Comparison of ENCODE assay signal across 10 mouse cellular contexts in the genomic region with DNA sequence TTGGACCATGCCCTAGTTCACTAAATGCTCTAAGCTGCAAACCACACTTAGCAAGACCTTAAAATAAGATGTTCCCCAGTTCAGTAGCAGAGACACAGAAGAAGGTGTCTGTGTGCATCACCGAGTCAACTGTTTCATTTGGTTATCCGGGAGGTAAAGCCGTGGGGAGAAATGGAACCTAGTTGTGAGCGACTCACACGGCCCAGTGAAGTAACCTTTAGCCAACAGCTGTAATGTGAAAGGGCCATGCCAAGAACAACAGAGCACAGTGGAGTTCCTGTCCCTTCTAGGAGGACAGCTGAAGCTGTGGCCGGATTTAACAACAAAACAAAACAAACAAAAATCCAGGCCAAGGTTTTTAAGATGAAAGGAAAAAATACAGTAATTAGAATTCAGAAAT. TPM values are rescaled to one million over a fixed set of nuclear protein-coding genes. Genes with fewer than 3 reads are reported as not detected.
DNase-seq lines count a peak whose midpoint lies in the region; ATAC-seq lines count a peak whose summit lies in the region.
"Had no signal": no experiment of that assay in that cellular context is flagged by ENCODE, and none has a peak within 500 bp of the region (broad histone marks: within the 10 kb centered on the region; RNA-seq: fewer than 3 reads in every experiment).

No protein-coding gene starts in this region.

- H3K4me1 ChIP-seq in forebrain, embryonic 12.5 days: peaks cover 12% of the 10 kb centered on the region
- H3K4me1 ChIP-seq in forebrain, embryonic 10.5 days: peaks cover 24% of the 10 kb centered on the region
- peaks cover 7% of the 10 kb centered on the region for H3K4me1 ChIP-seq in lung, embryonic 16.5 days (replicated peaks; ENCODE audit: control insufficient read depth, insufficient read depth, low read length)

- no peaks in the 10 kb centered on the region for H3K36me3 ChIP-seq in forebrain, embryonic 12.5 days (replicated peaks)
- H3K36me3 ChIP-seq in forebrain, embryonic 10.5 days (replicated peaks): no peaks in the 10 kb centered on the region
- no peaks in the 10 kb centered on the region for H3K36me3 ChIP-seq in lung, embryonic 16.5 days (ENCODE audit: control insufficient read depth, insufficient read depth, low read length)

- ATAC-seq in forebrain, embryonic 12.5 days (ENCODE audit: low FRiP score): no peak
- ATAC-seq in lung, embryonic 16.5 days (ENCODE audit: low read depth): no peak

- H3K4me2 ChIP-seq in forebrain, embryonic 12.5 days: peak overlapping the region; percentile 15; the same call in 1 of the 2 replicates
- peak overlapping the region; percentile 44 for H3K4me2 ChIP-seq in lung, embryonic 16.5 days (ENCODE audit: low read depth, low read length)

- no peaks in the 10 kb centered on the region for H3K9me3 ChIP-seq in forebrain, embryonic 12.5 days
- no peaks in the 10 kb centered on the region for H3K9me3 ChIP-seq in forebrain, embryonic 10.5 days
- H3K9me3 ChIP-seq in lung, embryonic 16.5 days (ENCODE audit: control insufficient read depth, low read length): no peaks in the 10 kb centered on the region
- H3K9me3 ChIP-seq: megakaryocyte, embryonic 14.5 days had no signal

- WGBS in forebrain, embryonic 12.5 days: 67% methylated on average over 6 of the region's 6 CpGs
- WGBS in forebrain, embryonic 10.5 days: 73% methylated on average over 6 of the region's 6 CpGs
- WGBS in lung, embryonic 16.5 days: 36% methylated on average over 6 of the region's 6 CpGs

- H3K9ac ChIP-seq in forebrain, embryonic 12.5 days: no peak overlapping the region
- peak overlapping the region; percentile 5; the same call in 1 of the 2 replicates for H3K9ac ChIP-seq in lung, embryonic 16.5 days (ENCODE audit: low read length)

- no peak overlapping the region for H3K4me3 ChIP-seq in forebrain, embryonic 12.5 days (replicated peaks)
- no peak overlapping the region for H3K4me3 ChIP-seq in forebrain, embryonic 10.5 days
- peak overlapping the region; percentile 22 for H3K4me3 ChIP-seq in lung, embryonic 16.5 days (ENCODE audit: low read length)
- H3K4me3 ChIP-seq: megakaryocyte, embryonic 14.5 days had no signal

- no peak for DNase-seq in forebrain, embryonic 10.5 days (ENCODE audit: extremely low spot score, low spot score)
- peak; percentile 34 for DNase-seq in adrenal gland, postnatal 25 days
- DNase-seq in heart, postnatal 4 days: peak; percentile 50
- no peak for DNase-seq in natural killer cell, adult 2 months (ENCODE audit: low spot score in 2 of 2)
- no peak for DNase-seq in cerebellum, adult 9-10 months
- DNase-seq in testis, postnatal 14 days (ENCODE audit: low spot score): no peak
- DNase-seq: thymus, adult 18-20 months had no signal

- H3K27me3 ChIP-seq in forebrain, embryonic 12.5 days: no peaks in the 10 kb centered on the region
- no peaks in the 10 kb centered on the region for H3K27me3 ChIP-seq in forebrain, embryonic 10.5 days (ENCODE audit: poor library complexity, severe bottlenecking)
- H3K27me3 ChIP-seq in lung, embryonic 16.5 days (ENCODE audit: control insufficient read depth, insufficient read depth, low read depth, low read length): no peaks in the 10 kb centered on the region

- H3K27ac ChIP-seq in forebrain, embryonic 12.5 days: no peak overlapping the region
- H3K27ac ChIP-seq in forebrain, embryonic 10.5 days: no peak overlapping the region
- no peak overlapping the region for H3K27ac ChIP-seq in lung, embryonic 16.5 days (ENCODE audit: low read length)

RNA-seq across cellular contexts. Expression of gene 4930455H04Rik, which starts 1.3 kb away (rescaled TPM):
- not detected in 2 replicates for polyA plus RNA-seq in forebrain, embryonic 12.5 days (2016; fragmentation: Nextera tagmentation; extraction: Ambion mirVana)
- not detected in 2 replicates for polyA plus RNA-seq in forebrain, embryonic 10.5 days (2016; fragmentation: Nextera tagmentation; extraction: Ambion mirVana)
- total RNA-seq in adrenal gland, postnatal 25 days (2021): not detected in 2 replicates
- total RNA-seq in heart, postnatal 4 days (2021): under 1 TPM in 1 of 2 experiments, not detected in 1; 0.32 TPM
- not detected in 2 replicates for polyA plus RNA-seq in lung, embryonic 16.5 days (2015; fragmentation: Nextera tagmentation; extraction: Ambion mirVana)

RNA-seq across cellular contexts. Expression of gene Palmd, which starts 2.0 kb away (rescaled TPM):
- polyA plus RNA-seq in forebrain, embryonic 12.5 days (2016; fragmentation: Nextera tagmentation; extraction: Ambion mirVana): 7.0 and 7.4 TPM in 2 replicates
- polyA plus RNA-seq in forebrain, embryonic 10.5 days (2016; fragmentation: Nextera tagmentation; extraction: Ambion mirVana): 1.0 and 1.7 TPM in 2 replicates
- total RNA-seq in adrenal gland, postnatal 25 days (2021): 56.5 and 66.8 TPM in 2 replicates
- 10 to 100 TPM; 61.6 to 66.2 TPM for total RNA-seq in heart, postnatal 4 days (2021)
- 9.8 and 11.7 TPM in 2 replicates for polyA plus RNA-seq in lung, embryonic 16.5 days (2015; fragmentation: Nextera tagmentation; extraction: Ambion mirVana)

Comparison
In these comparisons a context has a peak if more than half of its experiments do, and no peak if none do; other contexts are left out.
1. DNase-seq: peak in adrenal gland, postnatal 25 days (single experiment) and heart, postnatal 4 days (single experiment); none in forebrain, embryonic 10.5 days (single experiment), natural killer cell, adult 2 months (0 of 2), cerebellum, adult 9-10 months (single experiment) and testis, postnatal 14 days (single experiment).